Mouse (Mus musculus): Measurements from ENCODE around the gene A730061H03Rik.

DNA sequence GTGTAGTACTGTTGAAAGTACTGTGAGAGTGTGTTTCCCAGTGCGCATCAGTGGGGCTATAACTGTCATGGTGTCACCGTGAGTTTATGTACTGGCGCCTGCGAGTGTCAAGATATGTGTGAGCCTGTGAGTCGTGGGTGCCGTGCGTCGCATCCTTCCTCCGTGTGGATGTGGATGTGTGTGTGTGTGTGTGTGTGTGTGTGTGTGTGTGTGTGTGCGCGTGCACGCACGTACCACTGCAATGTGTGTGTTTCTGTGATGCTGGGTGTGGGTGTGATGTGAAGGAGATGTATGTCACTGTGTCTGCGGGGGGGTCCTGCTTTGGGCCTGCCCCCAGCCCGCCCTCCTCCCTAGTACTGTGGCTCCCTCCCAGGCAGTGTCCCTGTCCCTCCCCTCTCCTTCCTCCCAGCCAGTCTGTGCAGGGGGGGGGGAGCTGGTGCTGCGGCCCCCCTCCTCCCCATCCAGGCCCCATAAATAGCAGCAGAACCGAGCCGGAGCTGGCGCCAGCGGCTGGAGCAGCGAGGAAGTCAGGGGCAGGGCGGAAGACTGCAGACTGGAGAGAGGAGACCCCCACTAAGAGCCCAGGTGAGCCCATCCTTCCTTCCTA is 50.0 kb downstream of the A730061H03Rik start, which contains the start of gene Cpne6:
- TF ChIP-seq CTCF (IDR thresholded peaks at IDR 0.05; ENCODE audit: control insufficient read depth, insufficient read depth, low read length) (no peak), POLR2A (IDR thresholded peaks at IDR 0.05; ENCODE audit: borderline replicate concordance, control insufficient read depth, low read depth, low read length) (no peak)
